Mouse (Mus musculus) cerebral cortex, adult 2 months (tissue): ENCODE data around the gene Gm21093.

Experiments used
- WGBS: fragments of 180-500 bp; shearing (Covaris S2); methylation state at CpG from one replicate; pipeline ENCODE4 v1.1.7; 2018; 5-methylcytosine and 5-hydroxymethylcytosine counted together

The Gm21093 gene

DNA sequence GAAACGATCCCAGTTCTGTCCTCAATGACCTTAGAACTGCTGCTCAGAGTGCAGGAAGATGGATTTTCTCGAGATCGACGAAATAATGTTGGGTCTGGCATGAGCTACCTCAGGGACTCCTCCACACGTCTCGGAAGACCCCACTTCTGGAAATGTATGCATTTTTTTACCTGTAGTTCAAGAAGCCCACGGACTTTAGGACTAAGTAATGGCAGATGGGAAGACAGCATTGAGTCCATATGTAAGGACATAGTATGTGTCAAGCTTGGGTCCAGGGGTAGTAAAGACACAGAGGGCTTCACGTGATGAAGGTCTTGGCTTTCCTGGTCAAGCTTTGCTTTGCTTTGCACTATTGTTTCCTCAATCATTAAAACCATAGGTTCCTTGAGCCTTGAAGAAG lies at the start of gene Gm21093:
Gene Gm21093, minus strand, starts transcription at position 101 of the 400 bp plus-strand sequence.
- whole genome bisulfite sequencing = no CpG with 5 or more reads among the region's 8 CpGs
